Mouse (Mus musculus) erythroblast, embryonic 14.5 days (primary cell): ENCODE data around the gene Pou2f2.

Source experiments
- GATA1 ChIP-seq: IDR thresholded peaks from 2 replicates; pipeline ENCODE4 v1.6.1; 2012; ENCODE audit warnings: low read length, inconsistent platforms, mixed read lengths
- TAL1 ChIP-seq: IDR thresholded peaks from 3 replicates; pipeline ENCODE4 v1.6.1; 2012; ENCODE audit warnings: low read length, inconsistent platforms, mixed read lengths

DNA sequence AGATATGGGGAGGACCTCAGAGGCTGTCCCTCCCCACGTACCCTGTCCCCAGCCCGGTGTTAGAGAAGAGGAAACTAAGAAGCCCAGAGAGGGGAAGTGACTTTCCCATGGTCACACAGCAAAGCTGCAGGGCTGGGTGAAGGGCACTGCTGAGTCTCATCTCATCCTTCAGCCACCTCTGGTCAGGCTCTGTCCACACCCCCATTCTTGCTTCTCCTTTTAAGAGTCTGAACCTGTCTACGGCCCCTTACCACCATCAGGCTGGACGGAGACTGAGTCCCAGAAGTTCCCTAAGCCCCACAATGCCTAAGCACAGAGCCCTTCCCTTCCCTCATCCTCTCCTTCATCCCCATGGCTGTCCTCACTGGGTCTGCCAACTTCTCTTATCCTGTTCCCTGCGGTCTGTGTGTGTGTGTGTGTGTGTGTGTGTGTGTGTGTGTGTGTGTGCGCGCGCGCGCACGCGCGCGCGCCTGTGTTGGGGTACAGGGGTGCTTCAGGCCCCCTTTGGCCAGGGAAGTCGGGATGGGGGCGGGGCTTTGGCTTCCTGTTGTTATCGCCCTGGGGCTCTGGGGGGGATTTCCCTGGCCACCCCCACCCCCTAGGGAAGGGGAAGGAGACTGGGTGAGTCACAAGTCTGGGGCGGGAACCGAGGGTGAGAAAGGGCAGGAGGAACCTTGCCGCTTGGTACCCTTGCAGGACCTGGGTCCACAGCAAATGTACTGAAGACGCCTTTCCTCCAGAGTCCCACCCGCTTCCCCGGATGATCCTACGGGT, 59.3 kb downstream of the Pou2f2 start:
- TF ChIP-seq TAL1 (no peak), GATA1 (no peak)
